Mouse (Mus musculus) gastrocnemius, adult 2 months (tissue): ENCODE data around the gene Wnk4. TPM values are rescaled to one million over a fixed set of nuclear protein-coding genes. Genes with fewer than 3 reads are reported as not detected.

Source experiments
- DNase-seq: peaks from one replicate; pipeline ENCODE4 v3.0.0; 2022
- H3K27ac ChIP-seq: fragments of 200-600 bp; 2 replicates; pipeline ENCODE4 v1.8.1; 2022; ENCODE audit warnings: mild to moderate bottlenecking
- H3K4me3 ChIP-seq: fragments of 200-600 bp; 2 replicates; pipeline ENCODE4 v1.8.1; 2022; ENCODE audit warnings: mild to moderate bottlenecking, moderate library complexity
- CTCF ChIP-seq: fragments of 200-600 bp; IDR thresholded peaks from 2 replicates; pipeline ENCODE4 v1.8.1; 2022; ENCODE audit warnings: antibody characterized with exemption, mild to moderate bottlenecking, moderate library complexity
- intact Hi-C: fragments of 180-260 bp; cut with DNase I; formaldehyde crosslinking; loops from one replicate; pipeline ENCODE4 v1.15.1; 2025
- total RNA-seq, 2 experiments: library from RNA; stranded (reverse); gene quantifications; 2 replicates each; pipeline ENCODE4 v1.2.3; 2021

Gene Wnk4
- total RNA-seq, 2 experiments from 2014 or later: 0.08 to 0.22 TPM

DNA sequence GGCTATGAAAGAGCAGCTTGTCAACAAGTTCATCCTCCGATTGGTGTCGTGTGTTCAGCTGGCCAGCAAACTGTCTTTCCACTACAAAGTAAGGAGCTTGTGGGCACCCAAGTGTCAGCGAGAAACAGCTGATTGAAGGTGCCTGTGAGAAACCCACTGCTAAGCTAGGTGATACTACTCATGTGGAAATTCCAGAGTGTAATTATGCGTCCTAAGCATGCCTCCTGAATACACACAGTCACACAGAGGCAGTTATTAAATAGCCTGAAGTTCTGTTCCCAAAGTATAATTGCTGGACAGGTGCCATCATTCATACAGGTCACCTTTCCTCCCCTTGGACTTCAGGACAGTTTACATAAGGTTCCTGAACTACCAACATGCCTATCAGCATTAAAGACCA lies 23.4 kb downstream of the Wnk4 start:
- H3K4me3 ChIP-seq: no peak overlapping the region
- intact Hi-C loops: no loop called here
- TF ChIP-seq CTCF: no peak

DNA sequence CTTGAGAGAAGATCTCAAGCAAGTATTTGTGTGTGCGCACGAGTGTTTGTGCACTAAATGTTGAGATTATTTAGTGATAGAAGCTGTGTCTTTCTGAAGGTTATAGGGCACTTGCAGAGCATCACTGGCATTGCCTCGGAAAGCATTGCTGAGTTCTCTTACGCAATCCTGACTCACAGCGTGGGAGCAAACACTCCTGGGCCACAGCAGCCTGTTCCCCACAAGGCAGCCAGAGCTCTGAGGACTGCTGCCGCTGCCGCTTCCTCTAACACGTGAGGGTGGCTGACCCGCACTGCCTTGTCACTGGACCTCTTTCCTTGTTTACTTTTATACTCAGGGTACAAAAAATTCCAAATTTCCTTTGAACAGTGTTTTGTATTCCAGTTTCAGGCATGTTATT lies 26.9 kb downstream of the Wnk4 start:
- DNase-seq: no peak
- intact Hi-C loops: no loop called here
- no peak overlapping the region for H3K4me3 ChIP-seq
- no peak overlapping the region for H3K27ac ChIP-seq
- TF ChIP-seq CTCF: no peak

More for the DNA sequence above, 23.4 kb downstream of the Wnk4 start:
- H3K27ac ChIP-seq: no peak overlapping the region
- DNase-seq: no peak

GRCm38 (mm10) chr11:101291231-101291630 lies 30.9 kb downstream of the Wnk4 start:
- no peak overlapping the region for H3K4me3 ChIP-seq
- no peak for DNase-seq
- H3K27ac ChIP-seq: no peak overlapping the region
- no peak for TF ChIP-seq CTCF
- intact Hi-C loops: no loop called here

DNA sequence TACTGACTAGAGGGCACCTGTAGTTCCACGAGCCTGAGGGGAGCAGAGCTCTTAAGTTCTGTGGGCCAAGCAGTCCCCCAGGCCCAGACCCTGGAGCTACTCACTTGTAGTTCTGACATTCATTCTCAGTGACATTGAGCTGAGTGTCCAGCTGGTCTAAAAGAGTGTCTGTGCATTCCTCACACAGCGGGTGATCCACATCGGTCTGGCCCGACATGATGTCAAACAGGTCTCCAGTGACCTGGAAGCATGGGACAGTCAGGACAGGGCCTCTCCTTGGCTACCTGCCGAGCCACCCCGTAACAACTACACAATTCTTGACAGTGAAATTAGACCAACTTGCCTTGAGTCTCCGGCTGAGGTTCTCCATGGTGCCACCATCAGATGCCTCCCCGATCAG lies 34.8 kb downstream of the Wnk4 start:
- no peak overlapping the region for H3K27ac ChIP-seq
- intact Hi-C loops: no loop called here
- no peak for TF ChIP-seq CTCF
- no peak for DNase-seq
- no peak overlapping the region for H3K4me3 ChIP-seq

- no peak overlapping the region for H3K27ac ChIP-seq
- peak overlapping the region; percentile 91 for H3K4me3 ChIP-seq
- no peak for TF ChIP-seq CTCF
- intact Hi-C loops: loop anchor here (5.0 kb wide), 1 partner anchor 49 kb away; the partner anchor contains the start of gene Vps25
- no peak for DNase-seq
Observed at GRCm38 (mm10) chr11:101300881-101301280, 40.5 kb downstream of the Wnk4 start.

DNA sequence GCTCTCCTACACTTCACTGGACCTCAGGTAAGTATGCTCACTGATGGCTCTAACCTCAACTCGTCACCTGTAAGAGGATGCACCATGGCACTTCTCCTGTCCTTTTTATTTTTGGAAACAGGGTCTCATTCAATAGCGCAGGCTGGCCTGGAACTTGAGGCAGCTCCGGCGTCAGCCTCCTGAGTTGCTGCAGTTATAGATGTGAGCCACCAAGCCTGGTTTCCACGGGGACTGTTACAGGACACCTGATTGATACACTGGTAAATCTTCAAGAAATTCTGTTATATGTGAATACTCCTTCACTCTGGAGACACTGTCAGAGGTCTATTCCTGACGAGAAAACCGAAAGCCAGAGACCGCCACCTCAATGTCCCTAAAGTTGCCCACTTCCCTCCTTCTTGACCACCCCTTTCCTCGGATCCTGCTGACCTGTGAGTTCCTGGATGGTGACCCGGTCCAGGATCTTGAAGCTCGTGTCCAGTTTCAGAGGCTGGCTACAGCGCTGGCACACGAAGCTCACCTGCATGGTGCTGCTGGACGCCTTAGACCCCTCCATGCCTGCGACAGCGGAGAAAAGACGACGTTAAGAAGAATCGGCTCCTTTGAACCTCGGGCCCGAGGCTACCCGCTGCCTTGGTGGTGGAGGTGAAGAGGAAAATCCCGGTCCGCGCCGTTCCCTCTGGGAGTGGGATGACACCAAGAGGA lies 41.1 kb downstream of the Wnk4 start:
- peak overlapping the region; percentile 94 for H3K27ac ChIP-seq
- TF ChIP-seq CTCF: no peak
- DNase-seq: no peak
- intact Hi-C loops: loop anchor here (1.0 to 5.0 kb wide), 2 partner anchors 49 to 90 kb away; partner anchors contain the start of gene Vps25
- peak overlapping the region; percentile 91 for H3K4me3 ChIP-seq

DNA sequence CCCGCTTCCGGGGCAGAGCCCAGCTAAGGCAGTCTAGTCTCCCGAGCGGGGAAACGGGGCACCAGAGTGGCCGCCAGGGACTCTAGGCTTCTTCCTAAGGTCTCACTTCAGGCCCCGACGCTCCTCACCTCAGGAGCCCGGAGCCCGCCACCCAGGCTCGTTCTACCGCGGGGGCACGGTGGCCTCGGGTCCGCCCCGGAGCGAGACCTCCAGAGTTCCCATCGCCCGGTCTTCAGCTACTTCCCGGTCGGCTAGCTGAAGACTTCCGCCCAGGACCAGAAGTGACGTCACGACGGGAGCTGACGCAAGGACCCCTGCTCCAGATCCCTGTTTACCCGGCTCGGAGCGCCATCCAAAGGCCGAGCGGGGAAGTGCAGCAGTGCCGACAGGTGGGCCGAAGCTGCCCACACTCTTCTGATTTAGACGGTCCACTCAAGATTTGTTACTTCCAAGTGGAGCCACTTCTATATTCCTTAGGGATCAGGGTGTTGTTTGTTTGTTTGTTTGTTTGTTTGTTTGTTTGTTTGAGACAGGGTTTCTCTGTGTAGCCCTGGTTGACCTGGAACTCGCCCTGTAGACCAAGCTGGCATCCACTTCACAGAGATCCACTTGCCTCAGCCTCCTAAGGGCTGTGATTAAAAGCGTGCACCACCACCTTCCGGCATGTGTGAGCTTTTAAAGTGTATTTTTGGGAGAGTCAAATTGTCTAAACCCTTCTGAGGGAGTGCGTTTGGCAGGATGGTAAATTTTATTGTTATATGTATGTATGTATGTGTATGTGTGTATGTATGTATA lies 41.8 kb downstream of the Wnk4 start, which contains the start of gene Becn1:
Becn1 (minus strand) TSS at position 283 of the 795 bp plus-strand sequence.
- intact Hi-C loops: loop anchor here (1.0 to 5.0 kb wide), 2 partner anchors 50 to 91 kb away; partner anchors contain the start of gene Vps25

DNA sequence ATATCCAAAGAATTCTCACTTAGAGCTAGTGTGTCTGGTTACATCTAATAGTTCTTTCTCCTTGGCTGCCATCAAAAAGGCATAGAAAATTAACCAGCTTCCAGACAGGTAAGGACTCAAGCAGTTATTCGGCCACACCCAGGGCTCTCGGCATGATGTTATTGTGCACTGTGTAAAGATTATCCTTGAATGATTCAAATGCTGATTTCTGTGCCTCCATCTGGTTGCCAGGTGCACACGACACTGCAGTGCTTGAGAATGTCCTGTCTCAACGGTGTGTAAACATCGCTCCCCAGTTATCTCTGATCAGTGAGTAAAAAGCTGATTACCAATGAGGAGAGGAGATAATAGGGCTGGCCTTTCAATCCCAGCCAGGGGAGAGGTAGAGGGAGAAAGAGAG lies 47.4 kb downstream of the Wnk4 start:
- Histone ChIP-seq H3K27ac (no peak overlapping the region), H3K4me3 (no peak overlapping the region)
- intact Hi-C loops: no loop called here
- no peak for DNase-seq
- TF ChIP-seq CTCF: no peak

More for the DNA sequence above, 41.8 kb downstream of the Wnk4 start, which contains the start of gene Becn1:
- H3K27ac ChIP-seq: peak within 1 kb of the TSS; percentile 94
- H3K4me3 ChIP-seq: peak within 1 kb of the TSS; percentile 91
- peak; percentile 97 for TF ChIP-seq CTCF
- DNase-seq: peak; percentile 98

- Histone ChIP-seq H3K4me3 (no peak overlapping the region), H3K27ac (no peak overlapping the region)
- TF ChIP-seq CTCF: no peak
- intact Hi-C loops: loop anchor here (10.0 kb wide), 1 partner anchor 244 kb away; the partner anchor contains the start of genes Brca1 and Nbr1
- no peak for DNase-seq
Observed at GRCm38 (mm10) chr11:101311083-101311482, 50.7 kb downstream of the Wnk4 start.

- H3K4me3 ChIP-seq: no peak overlapping the region
- TF ChIP-seq CTCF: no peak
- no peak overlapping the region for H3K27ac ChIP-seq
- intact Hi-C loops: loop anchor here (10.0 kb wide), 1 partner anchor 243 kb away; the partner anchor contains the start of genes Brca1 and Nbr1
- DNase-seq: no peak
Observed at GRCm38 (mm10) chr11:101312150-101312549, 51.8 kb downstream of the Wnk4 start.

- no peak overlapping the region for H3K27ac ChIP-seq
- intact Hi-C loops: loop anchor here (10.0 kb wide), 1 partner anchor 240 kb away; the partner anchor contains the start of genes Brca1 and Nbr1
- TF ChIP-seq CTCF: no peak
- no peak for DNase-seq
- no peak overlapping the region for H3K4me3 ChIP-seq
Observed at GRCm38 (mm10) chr11:101314567-101314966, 54.2 kb downstream of the Wnk4 start.

DNA sequence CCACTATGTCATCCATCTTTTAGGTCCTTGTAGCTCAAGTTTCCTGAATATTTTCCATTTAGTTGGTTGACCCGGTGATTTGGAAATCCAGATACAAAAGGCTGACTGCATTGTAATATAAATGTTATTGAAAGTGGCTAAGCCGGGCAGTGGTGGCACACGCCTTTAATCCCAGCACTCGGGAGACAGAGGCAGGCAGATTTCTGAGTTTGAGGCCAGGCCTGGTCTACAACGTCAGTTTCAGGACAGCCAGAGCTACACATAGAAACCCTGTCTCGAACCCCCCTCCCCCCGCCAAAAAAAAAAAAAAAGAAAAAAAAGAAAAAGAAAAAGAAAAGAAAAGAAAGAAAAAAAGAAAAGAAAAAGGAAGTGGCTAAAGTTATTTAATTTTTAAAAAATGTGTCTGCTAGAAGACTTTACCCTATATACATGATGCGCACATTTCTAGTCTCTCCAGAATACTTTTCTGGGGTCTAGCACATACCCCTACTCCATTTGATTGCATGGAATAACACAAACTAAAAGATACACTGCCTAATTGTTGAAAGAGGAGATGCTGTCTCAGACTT lies 54.8 kb downstream of the Wnk4 start:
- intact Hi-C loops: loop anchor here (10.0 kb wide), 1 partner anchor 240 kb away; the partner anchor contains the start of genes Brca1 and Nbr1
- no peak for DNase-seq
- Histone ChIP-seq H3K4me3 (peak overlapping the region; percentile 91), H3K27ac (peak overlapping the region; percentile 95)
- no peak for TF ChIP-seq CTCF
